Mouse (Mus musculus) limb, embryonic 11.5 days (tissue): ENCODE measurements at regions not wholly inside any gene's neighbourhood (a gene's known extent, or its start where the extent isn't known, plus 50 kb on each side); places are given as distances from the start of the nearest gene placed in this dataset.
"Not testable (repeated sequence)": the region's sequence is repeated elsewhere in the genome, so short reads cannot be mapped to it uniquely, and the experiment has no call there.

Source experiments
- ATAC-seq: fragments of 200-750 bp; cut with Nextera tagmentation; 2 replicates; pipeline ENCODE4 v1.8.0; 2017; ENCODE audit warnings: low read depth; ENCODE audit not compliant: insufficient number of reproducible peaks, low FRiP score, low TSS enrichment
- DNase-seq: peaks from one replicate; pipeline ENCODE4 v3.0.0-alpha.2; 2015; ENCODE audit warnings: low spot score
- H3K27ac ChIP-seq: fragments of 300-500 bp; sonication (generic); replicated peaks from 2 replicates; pipeline ENCODE4 v1.5.1; 2014; ENCODE audit warnings: low read depth, mild to moderate bottlenecking, low read length
- H3K27me3 ChIP-seq: fragments of 300-500 bp; sonication (generic); 2 replicates; pipeline ENCODE4 v1.6.1; 2014; ENCODE audit warnings: mild to moderate bottlenecking, low read length, mixed read lengths; ENCODE audit not compliant: control insufficient read depth, insufficient read depth
- H3K36me3 ChIP-seq: fragments of 300-500 bp; sonication (generic); 2 replicates; pipeline ENCODE4 v1.6.1; 2014; ENCODE audit warnings: mild to moderate bottlenecking, low read length, moderate library complexity, mixed read lengths; ENCODE audit not compliant: control insufficient read depth, insufficient read depth
- H3K4me1 ChIP-seq: fragments of 300-500 bp; sonication (generic); 2 replicates; pipeline ENCODE4 v1.6.1; 2014; ENCODE audit warnings: low read length, mixed read lengths; ENCODE audit not compliant: control insufficient read depth, insufficient read depth
- H3K4me2 ChIP-seq: fragments of 300-500 bp; sonication (generic); 2 replicates; pipeline ENCODE4 v1.6.1; 2014; ENCODE audit warnings: low read depth, mild to moderate bottlenecking, moderate library complexity; ENCODE audit not compliant: severe bottlenecking
- H3K4me3 ChIP-seq: fragments of 300-500 bp; sonication (generic); 2 replicates; pipeline ENCODE4 v1.5.1; 2014; ENCODE audit warnings: low read depth, low read length
- H3K9ac ChIP-seq: fragments of 300-500 bp; sonication (generic); 2 replicates; pipeline ENCODE4 v1.6.1; 2014; ENCODE audit warnings: mild to moderate bottlenecking, low read length
- H3K9me3 ChIP-seq: fragments of 300-500 bp; sonication (generic); 2 replicates; pipeline ENCODE4 v1.6.1; 2016; ENCODE audit warnings: low read length; ENCODE audit not compliant: control insufficient read depth
- WGBS: fragments of 180-500 bp; shearing (Covaris S2); extraction: QIAGEN DNeasy Blood & Tissue Kit; methylation state at CpG from one replicate; pipeline ENCODE4 v1.1.7; 2014; 5-methylcytosine and 5-hydroxymethylcytosine counted together

- not testable (repeated sequence) for H3K9me3 ChIP-seq, DNase-seq, H3K4me3 ChIP-seq, H3K27ac ChIP-seq, H3K4me2 ChIP-seq, H3K9ac ChIP-seq, H3K4me1 ChIP-seq, H3K27me3 ChIP-seq, H3K36me3 ChIP-seq, ATAC-seq
- WGBS = 97% methylated on average over 2 of the region's 9 CpGs
These were observed 108.3 kb downstream of the Tcp10c start for GRCm38 (mm10) chr17:13462663-13463062.

- H3K27me3 ChIP-seq, H3K4me3 ChIP-seq, H3K36me3 ChIP-seq, H3K4me1 ChIP-seq, ATAC-seq, DNase-seq, H3K9ac ChIP-seq, H3K4me2 ChIP-seq, H3K27ac ChIP-seq, H3K9me3 ChIP-seq: not testable (repeated sequence)
- WGBS = 44% methylated on average over 4 of the region's 5 CpGs
These were observed 111.5 kb downstream of the Tcp10c start for GRCm38 (mm10) chr17:13465822-13466221.

GRCm38 (mm10) chr17:13469867-13470380, 115.6 kb downstream of the Tcp10c start:
- not testable (repeated sequence) for H3K27me3 ChIP-seq, H3K9me3 ChIP-seq, H3K4me3 ChIP-seq, H3K27ac ChIP-seq, H3K36me3 ChIP-seq, ATAC-seq, H3K4me2 ChIP-seq, H3K4me1 ChIP-seq, H3K9ac ChIP-seq, DNase-seq
- 84% methylated on average over 8 of the region's 8 CpGs for WGBS

- Histone ChIP-seq H3K4me3 (no peak overlapping the region), H3K27ac (no peak overlapping the region), H3K4me1 (no peaks in the 10 kb centered on the region), H3K4me2 (no peak overlapping the region), H3K9ac (no peak overlapping the region), H3K27me3 (no peaks in the 10 kb centered on the region), H3K9me3 (no peaks in the 10 kb centered on the region), H3K36me3 (no peaks in the 10 kb centered on the region)
- 21% methylated on average over 7 of the region's 7 CpGs for WGBS
- peak; percentile 83 for DNase-seq
- ATAC-seq = no peak
These were observed 118.2 kb downstream of the Tcp10c start for GRCm38 (mm10) chr17:13472460-13473062.

- Histone ChIP-seq H3K4me2 (no peak overlapping the region), H3K9ac (no peak overlapping the region), H3K27me3 (no peaks in the 10 kb centered on the region), H3K36me3 (no peaks in the 10 kb centered on the region), H3K9me3 (no peaks in the 10 kb centered on the region), H3K4me1 (peaks cover 3% of the 10 kb centered on the region; the same call in 1 of the 2 replicates), H3K4me3 (no peak overlapping the region), H3K27ac (no peak overlapping the region)
- DNase-seq (no peak), ATAC-seq (no peak)
- WGBS = 82% methylated on average over 14 of the region's 14 CpGs
These were observed 120.1 kb downstream of the Tcp10c start for GRCm38 (mm10) chr17:13474310-13475094.

GRCm38 (mm10) chr17:13478866-13479571, 124.6 kb downstream of the Tcp10c start:
- no peak overlapping the region for H3K4me3 ChIP-seq
- ATAC-seq = peak; percentile 65
- H3K9ac ChIP-seq = no peak overlapping the region
- peak; percentile 70 for DNase-seq
- no peak overlapping the region for H3K4me2 ChIP-seq
- WGBS = 10% methylated on average over 5 of the region's 5 CpGs
- H3K9me3 ChIP-seq = no peaks in the 10 kb centered on the region
- H3K36me3 ChIP-seq = no peaks in the 10 kb centered on the region
- peaks cover 5% of the 10 kb centered on the region; the same call in 1 of the 2 replicates for H3K4me1 ChIP-seq
- H3K27ac ChIP-seq = peak overlapping the region; percentile 64
- H3K27me3 ChIP-seq = no peaks in the 10 kb centered on the region

GRCm38 (mm10) chr17:13479572-13480063, 125.2 kb downstream of the Tcp10c start:
- Histone ChIP-seq H3K4me1 (peaks cover 5% of the 10 kb centered on the region; the same call in 1 of the 2 replicates), H3K9ac (no peak overlapping the region), H3K27me3 (no peaks in the 10 kb centered on the region), H3K4me3 (no peak overlapping the region), H3K27ac (peak overlapping the region; percentile 64), H3K4me2 (no peak overlapping the region), H3K9me3 (no peaks in the 10 kb centered on the region), H3K36me3 (no peaks in the 10 kb centered on the region)
- DNase-seq = peak; percentile 63
- WGBS = 10% methylated on average over 11 of the region's 12 CpGs
- ATAC-seq = peak; percentile 88

GRCm38 (mm10) chr17:13481445-13482085, 127.2 kb downstream of the Tcp10c start:
- Histone ChIP-seq H3K9me3 (no peaks in the 10 kb centered on the region), H3K36me3 (no peaks in the 10 kb centered on the region), H3K4me2 (no peak overlapping the region), H3K4me3 (no peak overlapping the region), H3K9ac (no peak overlapping the region), H3K4me1 (peaks cover 5% of the 10 kb centered on the region; the same call in 1 of the 2 replicates), H3K27me3 (no peaks in the 10 kb centered on the region), H3K27ac (no peak overlapping the region)
- DNase-seq (no peak), ATAC-seq (no peak)
- WGBS = 85% methylated on average over 7 of the region's 7 CpGs
